Mouse (Mus musculus) CH12.LX (cell line): ENCODE data around the gene Ino80d. TPM values are rescaled to one million over a fixed set of nuclear protein-coding genes. Genes with fewer than 3 reads are reported as not detected.

ENCODE experiments used
- DNase-seq: peaks from one replicate; pipeline ENCODE4 v3.0.0-alpha.2; 2013; ENCODE audit errors: extremely low read depth
- H3K27ac ChIP-seq: 2 replicates; pipeline ENCODE4 v1.5.1; 2012; ENCODE audit warnings: low read depth, mild to moderate bottlenecking, control low read depth, moderate library complexity; ENCODE audit not compliant: insufficient read depth
- H3K27me3 ChIP-seq: replicated peaks from 2 replicates; pipeline ENCODE3; 2012; ENCODE audit warnings: inconsistent platforms
- H3K36me3 ChIP-seq, 2 experiments: replicated peaks in 1 of 2; 2 replicates each; pipeline versions ENCODE3 to v1.6.1; 2012; ENCODE audit warnings: inconsistent platforms in 1 of 2, low read length in 1 of 2, mild to moderate bottlenecking in 1 of 2, mixed read lengths in 1 of 2, moderate library complexity in 1 of 2; ENCODE audit not compliant: control insufficient read depth in 1 of 2, insufficient read depth in 1 of 2
- H3K4me1 ChIP-seq, 2 experiments: 2 replicates each; pipeline ENCODE4 v1.6.1; 2012; ENCODE audit warnings: inconsistent platforms in 1 of 2, moderate library complexity in 1 of 2; ENCODE audit not compliant: insufficient read depth in 2 of 2, control insufficient read depth in 1 of 2
- H3K4me2 ChIP-seq: 2 replicates; pipeline ENCODE4 v1.6.1; 2012; ENCODE audit warnings: low read depth, mild to moderate bottlenecking, control low read depth; ENCODE audit not compliant: poor library complexity, insufficient read depth, severe bottlenecking
- H3K4me3 ChIP-seq, 3 experiments: fragments of 150-350 bp in 1 of 3; sonication (generic) in 1 of 3; replicated peaks in 1 of 3; 2 replicates each; pipeline versions ENCODE3 to v1.5.1; 2011 to 2012; ENCODE audit warnings: low read depth in 2 of 3, low read length in 2 of 3, mild to moderate bottlenecking in 2 of 3, moderate library complexity in 2 of 3, control low read depth in 1 of 3, improper control_type of control experiment in 1 of 3, inconsistent platforms in 1 of 3, mixed read lengths in 1 of 3; ENCODE audit not compliant: poor library complexity in 1 of 3
- H3K79me2 ChIP-seq: replicated peaks from 2 replicates; pipeline ENCODE4 v1.6.1; 2012; ENCODE audit warnings: mild to moderate bottlenecking, moderate library complexity; ENCODE audit not compliant: control insufficient read depth, poor library complexity, insufficient read depth, severe bottlenecking; ENCODE audit errors: extremely low read depth
- H3K9ac ChIP-seq: 2 replicates; pipeline ENCODE4 v1.6.1; 2012; ENCODE audit warnings: low read depth, mild to moderate bottlenecking, control low read depth, moderate library complexity; ENCODE audit not compliant: insufficient read depth
- H3K9me3 ChIP-seq: replicated peaks from 2 replicates; pipeline ENCODE3; 2012; ENCODE audit warnings: low read length, inconsistent platforms, mixed read lengths
- BHLHE40 ChIP-seq: IDR thresholded peaks from 2 replicates; pipeline ENCODE4 v1.6.1; 2011; ENCODE audit warnings: mild to moderate bottlenecking, low read depth, low read length, improper control_type of control experiment
- CHD2 ChIP-seq: IDR thresholded peaks from 2 replicates; pipeline ENCODE4 v1.6.1; 2011; ENCODE audit warnings: low read length, improper control_type of control experiment
- CTCF ChIP-seq, 2 experiments: IDR thresholded peaks in 1 of 2; conservative IDR thresholded peaks in 1 of 2; 2 replicates each; pipeline ENCODE4 v1.5.1; 2011 to 2012; ENCODE audit warnings: low read depth in 2 of 2, low read length in 2 of 2, improper control_type of control experiment in 1 of 2, inconsistent platforms in 1 of 2, mild to moderate bottlenecking in 1 of 2, moderate library complexity in 1 of 2
- ELF1 ChIP-seq: IDR thresholded peaks from 2 replicates; pipeline ENCODE4 v1.6.1; 2014; ENCODE audit warnings: low read depth, mild to moderate bottlenecking, inconsistent platforms, low read length, improper control_type of control experiment
- EP300 ChIP-seq: IDR thresholded peaks from 2 replicates; pipeline ENCODE4 v1.6.1; 2011; ENCODE audit warnings: low read length, improper control_type of control experiment
- ETS1 ChIP-seq: conservative IDR thresholded peaks from 2 replicates; pipeline ENCODE4 v1.6.1; 2012; ENCODE audit warnings: low read depth, mild to moderate bottlenecking, inconsistent platforms, low read length, improper control_type of control experiment, moderate library complexity
- GABPA ChIP-seq: IDR thresholded peaks from 2 replicates; pipeline ENCODE4 v1.6.1; 2012; ENCODE audit warnings: low read depth, low read length, improper control_type of control experiment, inconsistent platforms; ENCODE audit not compliant: insufficient replicate concordance
- HCFC1 ChIP-seq: IDR thresholded peaks from 2 replicates; pipeline ENCODE4 v1.6.1; 2012; ENCODE audit warnings: low read depth, mild to moderate bottlenecking, inconsistent platforms, low read length, improper control_type of control experiment
- IRF4 ChIP-seq: IDR thresholded peaks from 2 replicates; pipeline ENCODE4 v1.6.1; 2014; ENCODE audit warnings: low read depth, mild to moderate bottlenecking, inconsistent platforms, low read length, improper control_type of control experiment
- JUND ChIP-seq: conservative IDR thresholded peaks from 2 replicates; pipeline ENCODE4 v1.6.1; 2011; ENCODE audit warnings: low read depth, low read length, improper control_type of control experiment
- KAT2A ChIP-seq: IDR thresholded peaks from 2 replicates; pipeline ENCODE4 v1.6.1; 2012; ENCODE audit warnings: low read length, improper control_type of control experiment, inconsistent platforms; ENCODE audit not compliant: insufficient replicate concordance
- MAZ ChIP-seq: IDR thresholded peaks from 2 replicates; pipeline ENCODE4 v1.6.1; 2012; ENCODE audit warnings: low read depth, mild to moderate bottlenecking, inconsistent platforms, low read length, improper control_type of control experiment, moderate library complexity
- MXI1 ChIP-seq: IDR thresholded peaks from 2 replicates; pipeline ENCODE4 v1.6.1; 2011; ENCODE audit warnings: mild to moderate bottlenecking, low read depth, low read length, improper control_type of control experiment
- MYC ChIP-seq: IDR thresholded peaks from 2 replicates; pipeline ENCODE4 v1.6.1; 2011; ENCODE audit warnings: low read depth, mild to moderate bottlenecking, improper control_type of control experiment, low read length
- NELFE ChIP-seq: IDR thresholded peaks from 2 replicates; pipeline ENCODE4 v1.6.1; 2011; ENCODE audit warnings: low read depth, low read length, improper control_type of control experiment
- RAD21 ChIP-seq: IDR thresholded peaks from 2 replicates; pipeline ENCODE4 v1.6.1; 2011; ENCODE audit warnings: low read depth, mild to moderate bottlenecking, low read length, improper control_type of control experiment, moderate library complexity
- RCOR1 ChIP-seq: conservative IDR thresholded peaks from 2 replicates; pipeline ENCODE4 v1.6.1; 2012; ENCODE audit warnings: low read depth, mild to moderate bottlenecking, inconsistent platforms, low read length, improper control_type of control experiment
- SMC3 ChIP-seq: IDR thresholded peaks from 2 replicates; pipeline ENCODE4 v1.6.1; 2011; ENCODE audit warnings: low read depth, low read length, improper control_type of control experiment
- USF1 ChIP-seq: IDR thresholded peaks from 2 replicates; pipeline ENCODE4 v1.6.1; 2014; ENCODE audit warnings: low read depth, mild to moderate bottlenecking, inconsistent platforms, low read length, improper control_type of control experiment
- USF2 ChIP-seq: conservative IDR thresholded peaks from 2 replicates; pipeline ENCODE4 v1.6.1; 2011; ENCODE audit warnings: low read depth, low read length, improper control_type of control experiment
- ZNF384 ChIP-seq: IDR thresholded peaks from 2 replicates; pipeline ENCODE4 v1.6.1; 2012; ENCODE audit warnings: low read depth, low read length, improper control_type of control experiment, inconsistent platforms
- dilution Hi-C: fragments of 300-500 bp; cut with MboI; formaldehyde crosslinking; loops from 2 replicates; pipeline ENCODE4 v1.14.3; 2020; ENCODE audit warnings: low sequenced_read_pairs; ENCODE audit not compliant: extremely low pct_unique_long_range_greater_than_20kb, extremely low pct_ligation_motif_present
- in situ Hi-C: fragments of 300-500 bp; cut with MboI; formaldehyde crosslinking; loops from 3 replicates; pipeline ENCODE4 v1.14.3; 2019; ENCODE audit warnings: low sequenced_read_pairs, low pct_ligation_motif_present, low pct_unique_long_range_greater_than_20kb, mixed read lengths
- polyA plus RNA-seq: library from polyadenylated mRNA; unstranded; fragments of >175 nt; gene quantifications from 2 replicates; pipeline ENCODE4 v1.2.1, GENCODE M21; 2012; ENCODE audit warnings: low read depth; ENCODE audit not compliant: insufficient read length
- total RNA-seq, 2 experiments: library from RNA; depleted of rRNA; stranded (reverse); fragments of 300-350 nt in 1 of 2; fragments of >200 nt in 1 of 2; gene quantifications; 2 replicates each; pipeline ENCODE4 v1.2.3; 2012 to 2014

Ino80d gene
- total and polyA plus RNA-seq, 3 experiments: 4.5 to 5.8 (median 4.6) TPM

- Histone ChIP-seq H3K4me2 (no peak overlapping the region), H3K79me2 (no peaks in the 10 kb centered on the region), H3K27me3 (no peaks in the 10 kb centered on the region), H3K9me3 (no peaks in the 10 kb centered on the region), H3K27ac (no peak overlapping the region), H3K4me3 (no peak overlapping the region), H3K4me1 (peaks cover 0 to 3% of the 10 kb centered on the region in 2 experiments; a peak in 2 of 4 replicates), H3K36me3 (no peaks in the 10 kb centered on the region), H3K9ac (no peak overlapping the region)
- in situ Hi-C loops: no loop called here
- DNase-seq: peak; percentile 26
- TF ChIP-seq SMC3: 0 out of 2 replicates have a peak, but pooled peaks have one; percentile 5
- TF ChIP-seq MYC: no peak
- TF ChIP-seq HCFC1: no peak
- TF ChIP-seq CTCF (conservative IDR thresholded peaks at IDR 0.05 in 1 of 2, IDR thresholded peaks at IDR 0.05 in 1 of 2; ENCODE audit: low read depth in 2 of 2, low read length in 2 of 2): peak in 1 of 2 experiments; percentile 63; a peak in 3 of 4 replicates
- no peak for TF ChIP-seq RCOR1
- no peak for TF ChIP-seq JUND
- no peak; the same call in none of the 2 replicates for TF ChIP-seq RAD21
- dilution Hi-C loops: no loop called here
These were observed 147.6 kb downstream of the Ino80d start for GRCm38 (mm10) chr1:62966885-62967284.

- no peaks in the 10 kb centered on the region for H3K9me3 ChIP-seq
- H3K4me3 ChIP-seq: no peak overlapping the region
- H3K79me2 ChIP-seq: no peaks in the 10 kb centered on the region
- no peak overlapping the region for H3K9ac ChIP-seq
- DNase-seq: peak; percentile 47
- H3K4me1 ChIP-seq: peaks cover 0 to 3% of the 10 kb centered on the region in 2 experiments; a peak in 2 of 4 replicates
- in situ Hi-C loops: no loop called here
- no peak overlapping the region for H3K27ac ChIP-seq
- H3K36me3 ChIP-seq: no peaks in the 10 kb centered on the region
- H3K27me3 ChIP-seq: no peaks in the 10 kb centered on the region
- TF ChIP-seq CTCF (conservative IDR thresholded peaks at IDR 0.05 in 1 of 2, IDR thresholded peaks at IDR 0.05 in 1 of 2; ENCODE audit: low read depth in 2 of 2, low read length in 2 of 2) (peak; percentile 21 to 81; a peak in 3 of 4 replicates), ELF1 (no peak), NELFE (0 out of 2 replicates have a peak, but pooled peaks have one; percentile 12), RAD21 (peak; percentile 85), SMC3 (peak; percentile 69)
- TF ChIP-seq, all 38 proteins: peak for 4
- H3K4me2 ChIP-seq: no peak overlapping the region
- dilution Hi-C loops: no loop called here
These were observed 150.2 kb downstream of the Ino80d start for GRCm38 (mm10) chr1:62964291-62964690.

- H3K4me2 ChIP-seq: no peak overlapping the region
- no peaks in the 10 kb centered on the region for H3K9me3 ChIP-seq
- H3K36me3 ChIP-seq: no peaks in the 10 kb centered on the region
- H3K4me1 ChIP-seq: 0 out of 4 replicates have a peak, but pooled peaks cover 0 to 2% of the 10 kb centered on the region in 2 experiments
- no peak overlapping the region for H3K4me3 ChIP-seq
- in situ Hi-C loops: no loop called here
- no peak for TF ChIP-seq GABPA
- no peak for TF ChIP-seq SMC3
- no peak for TF ChIP-seq JUND
- TF ChIP-seq IRF4: no peak
- no peak for TF ChIP-seq RCOR1
- TF ChIP-seq EP300: no peak
- TF ChIP-seq BHLHE40: no peak
- no peak for TF ChIP-seq USF1
- no peak for TF ChIP-seq NELFE
- no peak for TF ChIP-seq CHD2
- TF ChIP-seq ETS1: no peak
- no peak for TF ChIP-seq USF2
- no peak for TF ChIP-seq MYC
- TF ChIP-seq KAT2A: no peak
- no peak for TF ChIP-seq MXI1
- TF ChIP-seq MAZ: no peak
- TF ChIP-seq ZNF384: no peak
- TF ChIP-seq RAD21: no peak
- DNase-seq: no peak
- H3K27me3 ChIP-seq: no peaks in the 10 kb centered on the region
- no peak overlapping the region for H3K27ac ChIP-seq
- no peaks in the 10 kb centered on the region for H3K79me2 ChIP-seq
- no peak overlapping the region for H3K9ac ChIP-seq
- dilution Hi-C loops: no loop called here
These were observed 157.4 kb downstream of the Ino80d start for GRCm38 (mm10) chr1:62956942-62957645.
